Mouse (Mus musculus) thymus, postnatal 4 days (tissue): ENCODE results near the gene Tram2.

Experiments
- DNase-seq: peaks from one replicate; pipeline ENCODE4 v3.0.0; 2021

Gene Tram2

DNA sequence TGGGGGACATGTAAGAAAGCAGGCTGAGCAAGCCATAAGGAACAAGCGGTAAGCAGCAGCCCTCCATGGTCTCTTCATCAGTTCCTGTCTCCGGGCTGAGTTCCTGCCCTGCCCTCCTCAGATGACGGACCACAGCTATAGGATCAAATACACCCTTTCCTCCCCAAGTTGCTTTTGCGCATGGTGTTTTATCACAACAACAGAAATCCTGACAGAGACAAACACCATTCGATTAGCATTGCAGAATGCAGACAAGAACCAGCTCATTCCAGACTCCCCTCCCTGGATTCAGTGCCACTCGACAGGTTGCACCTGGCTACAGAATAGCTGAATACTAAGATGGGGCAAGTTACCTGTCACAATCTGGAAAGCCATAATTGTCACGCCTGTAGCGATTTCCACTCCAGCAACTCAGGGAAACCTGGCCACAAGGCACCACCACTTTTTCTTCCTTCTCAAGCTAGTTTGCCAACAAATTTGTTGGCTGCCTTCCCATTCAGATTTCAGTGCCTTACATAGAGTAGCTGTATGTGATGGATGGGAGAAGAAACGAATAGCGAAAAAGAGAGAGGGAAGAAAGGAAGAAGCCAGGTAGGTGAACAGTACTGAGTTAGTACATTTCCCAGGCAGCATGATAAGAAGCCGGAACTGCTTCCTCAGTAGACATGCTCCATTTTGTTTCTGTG, 11.3 kb downstream of the Tram2 start:
- DNase-seq, result no peak

- DNase-seq, result no peak
These were observed 14.9 kb downstream of the Tram2 start for GRCm38 (mm10) chr1:21064153-21064552.

DNA sequence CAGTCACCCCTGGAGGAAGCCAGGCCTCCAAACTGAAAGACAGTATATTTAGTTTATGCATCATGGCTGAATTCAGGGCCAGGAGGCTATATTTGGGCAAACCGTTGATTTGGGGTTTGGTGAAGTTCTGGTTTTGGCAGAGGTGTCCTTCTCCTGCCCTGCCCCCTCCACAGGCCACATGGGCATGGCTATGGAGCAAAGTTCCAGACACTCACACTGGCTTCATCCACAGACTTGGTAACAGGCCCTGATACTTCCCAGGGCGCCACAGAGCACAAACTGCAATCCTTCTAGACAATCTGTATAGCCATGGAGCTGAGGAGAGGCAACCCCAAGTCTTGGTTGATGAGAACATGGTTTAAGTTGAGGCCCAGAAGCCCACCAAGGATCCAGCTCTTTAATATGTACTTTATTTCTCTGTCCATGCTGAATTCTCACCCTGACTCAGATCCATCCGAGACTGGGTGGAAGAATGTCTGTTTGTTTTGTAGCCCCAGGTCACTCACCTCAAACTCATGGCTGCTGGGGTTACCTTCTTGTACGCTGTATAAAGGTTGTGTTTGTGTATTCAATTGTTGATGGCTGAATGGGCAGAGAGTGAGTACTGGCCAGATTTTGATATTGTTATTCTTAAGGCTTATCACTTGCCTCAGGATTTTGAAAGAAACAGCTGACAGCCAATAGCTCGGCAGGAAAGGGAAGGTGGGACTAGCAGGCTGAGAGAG, 19.5 kb downstream of the Tram2 start:
- DNase-seq, result no peak

GRCm38 (mm10) chr1:21053009-21053408, 26.0 kb downstream of the Tram2 start:
- no peak for DNase-seq

DNA sequence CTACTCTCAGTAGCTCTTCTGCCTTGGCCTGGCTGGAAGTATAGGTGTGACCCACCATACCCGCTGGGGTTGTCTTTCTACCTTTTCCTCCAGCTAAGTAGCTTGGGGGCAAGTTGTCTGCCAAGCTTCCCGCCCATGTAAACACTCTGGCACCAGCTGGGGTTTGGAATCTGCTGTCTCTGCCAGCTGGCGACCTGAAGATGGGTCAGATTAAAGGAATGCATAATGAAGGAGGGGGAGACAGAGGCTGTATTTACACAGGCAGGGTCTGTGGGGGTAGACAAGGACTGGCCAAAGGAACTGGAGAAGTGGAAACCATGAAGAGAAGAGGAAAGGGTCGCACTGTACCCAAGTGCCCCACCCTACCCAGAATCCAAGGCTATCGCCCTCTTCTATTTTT, 26.4 kb downstream of the Tram2 start:
- peak; percentile 20 for DNase-seq

GRCm38 (mm10) chr1:21052132-21052545, 26.9 kb downstream of the Tram2 start:
- peak; percentile 29 for DNase-seq

DNA sequence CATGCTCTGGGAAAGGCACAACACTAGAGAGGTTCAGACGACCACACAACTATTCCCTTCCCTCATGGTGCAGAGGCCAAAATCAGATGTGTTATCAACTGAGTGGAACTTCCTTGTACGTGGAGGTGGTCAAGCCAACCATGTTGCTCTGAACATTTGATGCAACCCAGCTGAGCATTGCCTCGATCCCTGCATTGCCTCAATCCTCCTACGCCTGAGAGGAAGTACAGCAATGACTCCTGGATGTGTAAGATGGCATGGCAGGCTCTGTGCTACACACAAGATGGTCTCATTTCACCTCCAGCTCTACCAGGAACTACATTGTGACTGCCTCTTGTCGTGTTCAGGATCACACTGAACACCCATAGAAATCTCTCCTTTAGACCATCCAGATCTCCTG, 30.0 kb downstream of the Tram2 start:
- DNase-seq, result no peak

DNA sequence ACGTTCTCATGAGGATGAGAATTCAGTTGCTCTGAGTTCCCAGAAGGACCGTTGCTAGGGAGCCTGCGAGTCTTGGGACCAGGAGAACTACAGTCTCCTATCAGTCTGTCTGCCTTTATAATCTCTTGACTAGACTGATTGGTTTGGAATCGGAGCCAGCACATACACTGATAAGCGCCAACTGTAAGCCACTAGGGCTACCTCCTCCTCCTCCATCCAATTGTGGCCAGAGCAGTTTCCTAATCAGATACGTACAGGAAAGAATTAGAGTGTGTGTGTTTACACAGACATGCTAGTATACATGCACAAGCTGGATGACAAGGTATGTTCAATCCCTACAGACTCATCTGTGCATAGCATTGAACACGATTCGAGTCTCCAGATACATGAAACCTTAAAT, 30.6 kb downstream of the Tram2 start:
- no peak for DNase-seq

- DNase-seq, result no peak
These were observed 36.6 kb downstream of the Tram2 start for GRCm38 (mm10) chr1:21042461-21042860.

GRCm38 (mm10) chr1:21040610-21041326, 38.3 kb downstream of the Tram2 start:
- DNase-seq, result peak; percentile 20

DNA sequence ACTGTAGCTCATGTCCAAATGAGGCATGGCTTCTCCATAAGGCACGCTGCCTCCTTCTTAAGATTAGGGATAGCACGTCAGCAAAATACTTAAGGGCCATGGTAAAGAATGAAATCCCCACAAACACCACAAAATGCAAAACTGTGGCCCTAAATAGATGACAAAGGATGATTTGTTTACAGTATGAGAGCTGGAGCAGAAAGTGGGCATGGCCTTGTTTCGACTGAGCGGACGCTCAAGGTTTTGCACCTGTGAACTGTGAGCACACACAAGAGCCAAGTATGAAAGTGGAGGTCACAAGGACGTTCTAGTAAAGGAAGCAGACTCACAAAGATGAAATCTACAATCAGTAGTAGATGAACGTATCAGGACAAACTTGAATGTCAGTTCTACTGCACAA, 38.9 kb downstream of the Tram2 start:
- DNase-seq, result no peak

DNA sequence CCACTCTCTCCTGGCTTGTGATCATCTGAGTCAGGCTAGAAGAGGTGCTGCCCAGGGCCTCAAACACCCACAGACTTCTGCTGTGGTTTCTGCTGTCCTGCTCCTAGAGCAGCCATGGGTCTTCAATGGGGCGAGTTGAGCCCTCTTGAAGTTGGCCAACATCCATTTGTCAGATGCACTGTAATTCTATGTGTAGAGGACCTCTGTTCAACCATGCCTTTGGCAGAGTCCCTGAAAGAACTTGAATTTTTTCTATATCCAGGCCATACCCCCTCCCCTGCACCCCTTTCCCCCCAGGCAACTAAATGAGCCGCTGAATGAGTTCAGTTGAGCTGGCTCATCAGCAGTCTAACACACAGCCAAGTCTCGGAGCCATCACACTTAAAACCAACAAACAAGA, 39.5 kb downstream of the Tram2 start:
- DNase-seq, result no peak

DNA sequence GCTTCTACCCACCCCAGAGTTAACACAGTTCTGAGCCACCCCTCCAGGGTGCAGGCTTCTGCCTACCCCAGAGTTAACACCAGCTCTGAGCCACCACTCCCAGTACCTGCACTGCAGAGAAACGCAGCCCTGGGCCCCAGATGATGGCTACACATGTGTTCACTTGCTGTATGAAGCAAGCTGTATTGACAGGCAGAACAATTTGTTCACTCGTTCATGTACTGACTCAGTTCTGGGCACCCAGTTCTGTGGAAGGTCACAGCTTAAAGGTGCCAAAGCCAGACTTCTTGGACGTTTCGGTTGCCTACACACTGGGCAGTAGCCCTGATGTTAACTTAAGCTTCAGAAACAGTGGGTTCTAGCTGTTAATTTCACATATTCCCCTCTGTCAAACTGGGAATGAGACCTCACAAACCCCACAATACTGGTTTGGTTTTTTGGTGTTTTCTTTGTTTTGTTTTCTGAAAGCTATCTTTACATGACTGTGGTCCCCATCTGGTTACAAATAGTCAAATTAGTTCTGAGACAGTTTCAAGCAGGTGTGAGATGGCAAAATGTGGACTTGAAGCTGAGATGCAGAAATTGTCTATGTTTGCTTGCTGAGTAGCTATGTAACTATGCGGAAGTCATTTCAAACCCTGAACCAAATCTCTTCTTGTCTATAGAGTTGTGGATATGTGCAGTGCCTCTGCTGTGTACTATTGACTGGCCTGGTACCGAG, 41.0 kb downstream of the Tram2 start:
- DNase-seq, result no peak

- no peak for DNase-seq
These were observed 43.2 kb downstream of the Tram2 start for GRCm38 (mm10) chr1:21035878-21036277.

GRCm38 (mm10) chr1:21033792-21034119, 45.3 kb downstream of the Tram2 start:
- no peak for DNase-seq

DNA sequence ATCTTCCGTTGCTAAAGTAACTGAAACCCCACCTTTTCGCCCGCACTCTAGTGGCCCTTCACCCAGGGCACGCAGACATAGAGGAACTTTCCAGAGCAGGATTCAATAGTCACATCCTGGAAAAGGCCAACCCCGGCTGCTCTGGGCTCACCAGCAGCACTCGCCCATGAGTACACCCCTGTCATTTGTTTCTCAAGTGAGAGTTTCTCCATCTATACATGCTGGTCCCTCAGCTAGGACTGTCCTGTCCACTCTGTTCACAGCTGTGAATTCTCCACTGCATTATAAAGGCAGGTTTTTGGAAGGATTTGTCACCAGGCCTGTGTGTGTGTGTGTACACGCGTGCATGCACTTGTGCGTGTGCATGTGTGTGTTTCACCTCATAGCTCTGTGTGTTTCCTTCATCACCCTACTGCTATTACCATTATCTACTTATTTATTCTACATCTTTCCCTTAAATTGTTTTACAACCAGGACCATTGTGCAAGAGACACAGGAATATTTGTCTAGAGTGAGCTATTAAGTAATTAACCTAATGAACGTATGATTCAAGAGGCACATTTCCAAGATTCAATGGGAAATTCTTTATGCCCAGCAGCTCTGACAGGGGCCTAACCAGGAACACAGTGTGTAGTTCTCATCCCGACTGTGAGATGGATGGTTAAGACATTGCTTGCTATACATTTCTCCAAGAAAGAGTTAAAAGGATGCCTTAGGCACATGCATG, 45.8 kb downstream of the Tram2 start:
- no peak for DNase-seq

DNA sequence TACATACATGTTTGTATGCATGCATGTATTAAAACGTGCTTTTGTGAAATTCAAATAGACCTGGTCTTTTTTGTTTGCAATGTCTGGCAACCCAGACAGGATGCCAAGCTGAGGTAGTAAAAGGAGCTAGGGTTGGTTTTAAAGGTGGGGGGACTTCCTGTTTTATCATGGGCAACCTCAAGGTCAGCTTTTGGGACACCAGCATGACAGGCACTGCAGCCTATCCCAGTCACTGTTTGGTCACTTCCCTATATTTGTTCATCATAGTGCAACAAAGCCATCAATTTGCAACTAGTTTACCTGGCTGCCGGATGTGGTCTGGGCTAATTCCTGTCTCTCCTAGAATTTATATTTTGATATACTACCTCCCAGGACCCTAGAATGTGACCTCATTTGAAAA, 47.4 kb downstream of the Tram2 start:
- DNase-seq, result no peak

GRCm38 (mm10) chr1:21029000-21029399, 50.0 kb downstream of the Tram2 start:
- no peak for DNase-seq

- no peak for DNase-seq
These were observed 52.5 kb downstream of the Tram2 start for GRCm38 (mm10) chr1:21026534-21026933.

- no peak for DNase-seq
These were observed 53.8 kb downstream of the Tram2 start for GRCm38 (mm10) chr1:21025203-21025602.

DNA sequence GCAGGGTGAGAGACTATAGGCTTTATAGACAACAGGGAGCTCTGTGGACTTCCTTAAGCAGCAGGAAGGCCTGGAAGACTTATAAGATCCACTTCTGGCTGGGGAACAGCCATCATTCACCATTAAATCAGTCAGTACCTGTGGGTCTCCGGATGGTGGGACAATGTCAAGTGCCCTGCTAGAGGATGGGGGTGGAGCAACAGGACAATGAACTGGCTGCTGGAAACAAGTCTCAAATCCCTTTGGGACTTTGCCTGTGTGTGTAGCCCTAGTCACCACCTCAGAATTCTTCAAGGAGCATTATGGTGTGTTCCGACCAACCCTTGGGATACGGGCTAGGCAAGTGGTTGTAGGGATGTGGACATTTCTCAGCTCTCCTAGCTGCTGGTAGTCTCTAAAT, 55.9 kb downstream of the Tram2 start:
- no peak for DNase-seq

- peak; percentile 6 for DNase-seq
These were observed 64.6 kb downstream of the Tram2 start for GRCm38 (mm10) chr1:21014463-21014862.

DNA sequence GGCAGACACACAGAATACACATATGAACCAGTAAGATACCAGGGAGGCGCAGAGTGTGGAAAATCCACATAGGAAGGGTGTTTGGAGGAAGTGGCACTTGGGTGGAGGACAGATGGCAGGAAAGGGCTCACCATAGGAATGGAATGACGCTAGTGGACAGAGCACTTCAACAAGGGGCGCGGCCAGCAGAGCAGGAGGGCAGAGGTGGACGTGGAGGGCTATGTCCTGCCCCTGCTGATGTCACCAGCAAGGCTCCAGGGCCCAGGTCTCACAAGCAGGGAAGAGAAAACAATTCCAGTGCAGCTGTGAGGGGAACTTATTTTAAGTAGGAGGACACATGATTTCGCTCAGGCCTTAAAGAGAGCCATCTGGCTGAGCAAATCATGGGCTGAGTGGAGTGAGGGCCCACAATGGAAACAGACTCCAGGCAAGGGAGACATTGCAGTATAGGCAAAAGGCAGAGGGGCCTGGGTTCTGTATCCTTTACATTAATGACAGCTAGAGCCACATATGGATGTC, 68.7 kb downstream of the Tram2 start:
- no peak for DNase-seq
